Mouse (Mus musculus): ENCODE results near the gene Tacc2. TPM values are rescaled to one million over a fixed set of nuclear protein-coding genes. Genes with fewer than 3 reads are reported as not detected.
"Not testable (repeated sequence)": the region's sequence is repeated elsewhere in the genome, so short reads cannot be mapped to it uniquely, and the experiment has no call there.

Gene Tacc2
- polyA plus RNA-seq, 1 experiment: 66.7 TPM

- H3K27ac ChIP-seq (ENCODE audit: insufficient read depth, low read length): no peak overlapping the region
- 92% methylated on average over 5 of the region's 5 CpGs for WGBS
- TF ChIP-seq POLR2A (IDR thresholded peaks at IDR 0.05; ENCODE audit: borderline replicate concordance, insufficient read depth, low read length): no peak
- TF ChIP-seq CTCF (IDR thresholded peaks at IDR 0.05; ENCODE audit: borderline replicate concordance, insufficient read depth, low read depth, low read length): no peak
- DNase-seq: no peak
- no peak overlapping the region for H3K4me3 ChIP-seq (replicated peaks; ENCODE audit: insufficient read depth, low read depth, low read length)
- no peaks in the 10 kb centered on the region for H3K27me3 ChIP-seq (ENCODE audit: control insufficient read depth, insufficient read depth, low read length)
- H3K4me1 ChIP-seq (ENCODE audit: control insufficient read depth, insufficient read depth, low read length): peaks cover 6% of the 10 kb centered on the region; the same call in 1 of the 2 replicates
These were observed 86.8 kb downstream of the Tacc2 start for GRCm38 (mm10) chr7:130664037-130664436.

GRCm38 (mm10) chr7:130664629-130665028, 87.4 kb downstream of the Tacc2 start:
- Histone ChIP-seq H3K4me1 (ENCODE audit: control insufficient read depth, insufficient read depth, low read length) (peaks cover 11% of the 10 kb centered on the region; the same call in 1 of the 2 replicates), H3K4me3 (replicated peaks; ENCODE audit: insufficient read depth, low read depth, low read length) (no peak overlapping the region), H3K27ac (ENCODE audit: insufficient read depth, low read length) (no peak overlapping the region), H3K27me3 (ENCODE audit: control insufficient read depth, insufficient read depth, low read length) (no peaks in the 10 kb centered on the region)
- no peak for DNase-seq
- WGBS: 90% methylated on average over 5 of the region's 5 CpGs
- no peak for TF ChIP-seq POLR2A (IDR thresholded peaks at IDR 0.05; ENCODE audit: borderline replicate concordance, insufficient read depth, low read length)
- no peak for TF ChIP-seq CTCF (IDR thresholded peaks at IDR 0.05; ENCODE audit: borderline replicate concordance, insufficient read depth, low read depth, low read length)

GRCm38 (mm10) chr7:130665358-130665757, 88.1 kb downstream of the Tacc2 start:
- Histone ChIP-seq H3K4me3 (replicated peaks; ENCODE audit: insufficient read depth, low read depth, low read length) (no peak overlapping the region), H3K4me1 (ENCODE audit: control insufficient read depth, insufficient read depth, low read length) (peaks cover 12% of the 10 kb centered on the region; the same call in 1 of the 2 replicates), H3K27me3 (ENCODE audit: control insufficient read depth, insufficient read depth, low read length) (no peaks in the 10 kb centered on the region), H3K27ac (ENCODE audit: insufficient read depth, low read length) (no peak overlapping the region)
- no peak for TF ChIP-seq POLR2A (IDR thresholded peaks at IDR 0.05; ENCODE audit: borderline replicate concordance, insufficient read depth, low read length)
- TF ChIP-seq CTCF (IDR thresholded peaks at IDR 0.05; ENCODE audit: borderline replicate concordance, insufficient read depth, low read depth, low read length): no peak
- WGBS: 98% methylated on average over 9 of the region's 9 CpGs
- DNase-seq: no peak

- H3K27me3 ChIP-seq (ENCODE audit: control insufficient read depth, insufficient read depth, low read length); H3K4me3 ChIP-seq (replicated peaks; ENCODE audit: insufficient read depth, low read depth, low read length); H3K27ac ChIP-seq (ENCODE audit: insufficient read depth, low read length); DNase-seq: not testable (repeated sequence)
- 100% methylated on average over 1 of the region's 1 CpGs for WGBS
- H3K4me1 ChIP-seq (ENCODE audit: control insufficient read depth, insufficient read depth, low read length): peaks cover 12% of the 10 kb centered on the region; the same call in 1 of the 2 replicates
These were observed 90.8 kb downstream of the Tacc2 start for GRCm38 (mm10) chr7:130668013-130668412.

- Histone ChIP-seq H3K4me3 (replicated peaks; ENCODE audit: insufficient read depth, low read depth, low read length) (no peak overlapping the region), H3K27ac (ENCODE audit: insufficient read depth, low read length) (no peak overlapping the region), H3K4me1 (ENCODE audit: control insufficient read depth, insufficient read depth, low read length) (peaks cover 12% of the 10 kb centered on the region; the same call in 1 of the 2 replicates), H3K27me3 (ENCODE audit: control insufficient read depth, insufficient read depth, low read length) (no peaks in the 10 kb centered on the region)
- 50% methylated on average over 7 of the region's 7 CpGs for WGBS
- no peak for TF ChIP-seq POLR2A (IDR thresholded peaks at IDR 0.05; ENCODE audit: borderline replicate concordance, insufficient read depth, low read length)
- TF ChIP-seq CTCF (IDR thresholded peaks at IDR 0.05; ENCODE audit: borderline replicate concordance, insufficient read depth, low read depth, low read length): no peak
- no peak for DNase-seq
These were observed 91.6 kb downstream of the Tacc2 start for GRCm38 (mm10) chr7:130668729-130669281.

GRCm38 (mm10) chr7:130669370-130669881, 92.2 kb downstream of the Tacc2 start:
- H3K4me1 ChIP-seq (ENCODE audit: control insufficient read depth, insufficient read depth, low read length): peaks cover 12% of the 10 kb centered on the region; the same call in 1 of the 2 replicates
- WGBS: 42% methylated on average over 8 of the region's 8 CpGs
- TF ChIP-seq POLR2A (IDR thresholded peaks at IDR 0.05; ENCODE audit: borderline replicate concordance, insufficient read depth, low read length): no peak
- no peak for TF ChIP-seq CTCF (IDR thresholded peaks at IDR 0.05; ENCODE audit: borderline replicate concordance, insufficient read depth, low read depth, low read length)
- H3K27me3 ChIP-seq (ENCODE audit: control insufficient read depth, insufficient read depth, low read length): no peaks in the 10 kb centered on the region
- DNase-seq: no peak
- no peak overlapping the region for H3K27ac ChIP-seq (ENCODE audit: insufficient read depth, low read length)
- no peak overlapping the region for H3K4me3 ChIP-seq (replicated peaks; ENCODE audit: insufficient read depth, low read depth, low read length)

- H3K4me3 ChIP-seq (replicated peaks; ENCODE audit: insufficient read depth, low read depth, low read length): no peak overlapping the region
- DNase-seq: no peak
- WGBS: 87% methylated on average over 4 of the region's 4 CpGs
- H3K4me1 ChIP-seq (ENCODE audit: control insufficient read depth, insufficient read depth, low read length): peaks cover 12% of the 10 kb centered on the region; the same call in 1 of the 2 replicates
- H3K27me3 ChIP-seq (ENCODE audit: control insufficient read depth, insufficient read depth, low read length): no peaks in the 10 kb centered on the region
- TF ChIP-seq POLR2A (IDR thresholded peaks at IDR 0.05; ENCODE audit: borderline replicate concordance, insufficient read depth, low read length) (no peak), CTCF (IDR thresholded peaks at IDR 0.05; ENCODE audit: borderline replicate concordance, insufficient read depth, low read depth, low read length) (no peak)
- H3K27ac ChIP-seq (ENCODE audit: insufficient read depth, low read length): no peak overlapping the region
These were observed 93.1 kb downstream of the Tacc2 start for GRCm38 (mm10) chr7:130670358-130670757.

- no peak overlapping the region for H3K4me3 ChIP-seq (replicated peaks; ENCODE audit: insufficient read depth, low read depth, low read length)
- WGBS: 68% methylated on average over 6 of the region's 6 CpGs
- DNase-seq: no peak
- H3K27me3 ChIP-seq (ENCODE audit: control insufficient read depth, insufficient read depth, low read length): no peaks in the 10 kb centered on the region
- H3K4me1 ChIP-seq (ENCODE audit: control insufficient read depth, insufficient read depth, low read length): peaks cover 12% of the 10 kb centered on the region; the same call in 1 of the 2 replicates
- H3K27ac ChIP-seq (ENCODE audit: insufficient read depth, low read length): no peak overlapping the region
- no peak for TF ChIP-seq POLR2A (IDR thresholded peaks at IDR 0.05; ENCODE audit: borderline replicate concordance, insufficient read depth, low read length)
- no peak for TF ChIP-seq CTCF (IDR thresholded peaks at IDR 0.05; ENCODE audit: borderline replicate concordance, insufficient read depth, low read depth, low read length)
These were observed 94.1 kb downstream of the Tacc2 start for GRCm38 (mm10) chr7:130671301-130671700.
